Mouse (Mus musculus) fibroblast of lung, adult 2 months (primary cell): ENCODE data around the gene Olfr211.
"Not testable (repeated sequence)": the region's sequence is repeated elsewhere in the genome, so short reads cannot be mapped to it uniquely, and the experiment has no call there.

ENCODE experiments used
- DNase-seq: peaks from one replicate; pipeline ENCODE4 v3.0.0-alpha.2; 2011; ENCODE audit warnings: low read depth

The Olfr211 gene

DNA sequence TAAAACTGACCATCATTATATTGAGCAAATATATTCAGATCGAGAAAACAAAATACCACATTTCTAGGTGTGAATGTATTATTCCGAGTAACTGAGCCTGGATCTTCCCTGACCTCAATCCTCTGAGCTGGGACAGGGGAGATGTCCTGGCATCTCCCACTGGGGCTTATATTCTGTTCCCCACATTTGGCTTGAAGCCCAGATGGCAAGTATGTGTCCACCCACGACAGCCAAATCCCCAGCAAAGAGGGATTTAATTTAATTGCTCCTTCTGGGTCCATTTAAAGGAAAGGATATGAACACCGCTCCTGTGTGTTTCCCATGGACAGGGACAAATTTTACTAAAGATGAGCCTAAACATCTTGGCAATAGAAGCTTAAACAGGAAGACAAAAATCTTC, at the start of gene Olfr211:
Gene Olfr211, plus strand, starts transcription at position 301 of the 400 bp plus-strand sequence.
- no peak for DNase-seq

DNA sequence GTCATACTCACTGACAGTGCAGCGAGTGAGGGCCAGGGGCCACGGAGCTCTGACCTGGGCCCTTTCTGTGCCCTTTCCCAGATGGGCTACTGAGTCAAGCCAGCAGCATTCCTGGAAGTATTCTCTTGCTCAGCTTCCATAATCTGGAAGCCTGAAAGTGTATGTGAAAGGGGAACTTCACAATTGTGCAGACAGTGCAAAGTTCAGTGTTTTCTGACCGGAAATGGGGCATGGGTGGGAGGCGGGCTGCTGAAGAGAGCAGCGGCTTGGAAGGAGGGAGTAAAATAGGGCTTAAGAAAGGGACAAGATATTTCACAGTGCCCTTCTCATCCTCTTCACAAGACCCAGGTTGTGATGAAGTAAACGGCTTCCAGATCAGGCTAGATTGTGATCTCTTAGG, 49.4 kb upstream of the Olfr211 start:
- DNase-seq = no peak

DNA sequence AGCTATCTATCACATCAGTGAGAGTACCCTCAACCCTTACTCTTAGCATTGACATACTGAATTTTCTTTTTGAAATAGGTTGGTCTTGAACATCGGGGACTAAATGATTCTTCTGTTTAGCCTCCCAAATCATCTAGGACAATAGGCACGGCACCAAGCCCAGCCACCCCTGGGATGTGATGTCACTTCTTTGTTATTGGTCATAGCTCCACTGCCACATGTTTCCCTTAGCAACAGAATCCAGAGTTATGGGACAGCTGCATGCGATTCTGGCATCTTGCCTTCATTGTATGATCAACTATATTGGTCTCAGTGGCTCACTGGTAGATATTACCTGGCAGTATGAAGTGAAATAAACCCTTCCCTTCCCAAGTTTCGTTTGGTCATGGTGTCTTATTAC, 48.4 kb upstream of the Olfr211 start:
- DNase-seq = no peak

DNA sequence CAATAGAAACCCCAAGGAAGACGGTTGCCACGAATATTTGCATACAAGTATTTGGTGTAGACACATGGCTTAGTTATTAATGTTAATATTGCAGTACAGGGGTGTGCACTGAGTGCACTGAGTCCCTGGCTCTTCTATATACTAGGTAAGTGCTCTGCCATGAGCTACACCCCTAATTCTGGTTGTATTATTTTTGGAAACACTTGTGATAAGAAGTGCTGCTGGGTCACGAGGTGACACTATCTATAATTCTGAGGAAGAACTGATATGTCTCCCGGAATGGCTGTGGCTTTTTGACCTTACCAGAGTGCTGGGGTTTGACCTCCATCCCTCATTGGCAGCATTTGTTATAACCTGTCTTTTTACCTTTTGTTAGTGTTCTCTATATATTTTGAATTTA, 48.0 kb upstream of the Olfr211 start:
- no peak for DNase-seq

DNA sequence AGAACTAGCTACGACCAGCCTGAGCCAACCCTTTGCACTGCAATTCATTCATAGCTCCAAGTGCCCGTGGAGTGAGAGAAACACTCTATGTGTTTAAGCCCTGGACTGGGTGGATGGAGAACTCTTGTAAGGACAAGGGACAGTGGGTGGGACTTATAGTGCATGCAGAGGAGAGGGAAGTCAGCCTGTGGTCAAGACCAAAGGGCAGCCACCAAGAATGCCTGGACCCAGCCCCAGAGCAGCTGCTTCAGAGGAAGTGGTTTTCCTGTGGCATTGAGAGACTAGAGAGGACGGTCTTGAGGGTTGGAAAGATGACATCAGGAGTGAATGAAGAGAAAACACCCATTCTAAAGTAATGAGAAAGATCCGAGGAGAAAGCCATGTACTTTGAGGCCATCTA, 33.1 kb upstream of the Olfr211 start:
- DNase-seq = no peak

DNA sequence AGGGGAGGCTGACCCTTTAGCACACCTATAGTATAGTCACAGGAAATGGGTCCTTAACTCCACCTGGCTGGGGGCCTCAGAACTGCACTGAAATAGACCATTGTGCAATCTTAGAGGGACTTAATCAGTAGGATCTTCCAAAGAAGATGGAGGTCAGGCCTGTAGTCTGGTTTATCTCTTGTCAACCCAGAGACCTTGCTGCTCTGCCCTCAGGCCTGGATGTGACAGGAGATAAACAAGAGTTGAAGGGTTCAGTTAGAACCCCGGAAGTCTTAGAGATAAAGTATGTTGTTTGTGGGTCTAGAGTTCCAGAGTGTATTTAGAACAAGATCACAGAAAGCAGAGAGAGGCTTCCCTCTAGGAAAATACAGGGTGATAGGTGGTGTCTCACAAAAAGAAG, 32.4 kb upstream of the Olfr211 start:
- DNase-seq = no peak

DNA sequence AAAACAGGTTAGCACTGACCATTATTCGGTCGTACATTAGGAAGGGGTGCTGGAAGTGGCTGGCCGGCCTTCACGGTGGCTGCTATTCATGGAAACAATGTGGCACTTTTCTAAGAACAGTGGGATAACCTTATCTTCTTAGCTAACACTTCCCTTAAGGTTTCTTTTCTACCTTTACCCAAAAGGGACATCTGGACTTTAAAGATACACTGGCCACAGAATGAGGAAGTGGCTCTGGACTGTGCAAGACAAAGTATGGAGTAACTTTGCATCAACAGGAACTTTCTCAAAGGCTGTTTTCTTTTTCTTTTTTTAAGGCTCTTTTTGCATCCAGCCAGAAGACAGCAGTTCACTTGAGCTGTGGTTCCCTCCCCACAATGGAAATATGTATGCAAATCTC, 30.2 kb upstream of the Olfr211 start:
- DNase-seq = no peak

DNA sequence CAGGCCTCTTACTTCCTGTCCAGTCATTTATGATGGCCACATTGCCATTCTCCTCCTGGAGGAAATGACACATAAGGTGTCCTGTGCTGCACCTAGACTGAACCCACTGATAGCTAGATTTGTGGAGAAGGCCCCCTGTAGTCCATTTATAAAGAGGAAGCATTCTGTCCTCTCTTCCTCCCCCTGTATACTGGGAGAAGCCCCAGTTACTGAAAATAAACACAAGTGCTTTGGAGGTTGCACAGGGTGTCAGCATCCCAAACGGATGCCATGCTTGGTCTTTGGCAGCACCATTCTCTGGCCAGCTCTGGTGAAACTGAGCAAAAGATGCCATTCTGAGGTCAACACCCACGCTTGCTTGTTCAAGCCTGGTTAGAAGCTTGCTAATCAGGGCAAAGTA, 29.7 kb upstream of the Olfr211 start:
- DNase-seq = no peak

DNA sequence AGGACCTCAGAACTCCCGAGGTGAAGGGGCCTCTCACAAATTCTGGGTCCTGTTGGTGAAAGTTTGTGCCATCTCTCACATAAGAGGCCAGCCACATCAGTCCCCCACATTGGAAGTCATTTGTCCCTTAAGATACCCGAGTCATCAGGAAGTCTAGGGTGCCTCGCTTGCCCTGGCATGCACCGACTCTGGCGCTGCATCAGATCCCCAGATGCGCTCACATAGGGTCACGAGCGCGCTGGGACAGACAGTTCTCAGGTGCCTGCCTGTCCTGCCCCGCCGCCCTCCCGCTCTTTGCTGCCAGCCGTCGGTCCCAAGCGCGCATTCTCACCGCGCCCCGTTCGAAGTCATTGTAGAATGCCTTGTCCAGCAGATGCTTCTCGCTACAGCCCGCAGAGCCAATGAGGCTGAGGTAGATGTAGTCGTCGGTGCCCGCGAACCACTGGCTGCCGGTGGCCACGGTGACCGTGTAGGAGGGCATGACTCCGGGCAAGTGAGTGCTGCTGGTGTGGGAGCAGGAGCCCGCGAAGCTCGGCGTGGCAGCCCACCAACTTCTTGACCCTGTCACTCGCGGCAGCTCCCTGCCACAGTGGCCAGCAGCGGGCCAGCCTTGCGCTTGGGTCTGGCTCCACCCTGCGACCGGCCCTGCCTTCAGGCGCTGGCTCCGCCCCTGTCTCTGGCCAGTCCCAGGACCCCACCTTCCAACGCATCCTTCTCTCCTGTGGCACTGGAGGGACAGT, 28.2 kb upstream of the Olfr211 start, which contains the start of gene Alox5:
Gene Alox5, minus strand, starts transcription at position 635 of the 740 bp plus-strand sequence.
- DNase-seq = no peak

DNA sequence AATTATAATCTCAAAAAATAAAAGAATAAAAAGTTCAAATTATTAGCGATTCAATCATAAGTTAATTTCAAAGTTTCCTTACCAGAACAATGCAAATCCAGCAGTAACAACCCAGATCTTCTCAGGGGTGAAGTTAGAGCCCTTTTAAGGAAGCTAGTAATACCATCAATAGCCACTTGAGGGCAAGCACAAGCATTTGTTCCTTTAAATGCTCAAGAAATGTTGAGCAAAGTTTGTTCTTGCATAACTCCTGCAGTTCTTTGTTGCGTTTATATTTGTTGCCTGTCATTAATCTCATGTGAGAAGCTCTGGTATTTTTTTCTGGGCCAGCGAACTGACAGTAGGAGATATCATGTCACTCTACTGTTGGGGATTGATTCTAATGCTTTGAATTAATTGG, 20.8 kb upstream of the Olfr211 start:
- DNase-seq = peak; percentile 8

DNA sequence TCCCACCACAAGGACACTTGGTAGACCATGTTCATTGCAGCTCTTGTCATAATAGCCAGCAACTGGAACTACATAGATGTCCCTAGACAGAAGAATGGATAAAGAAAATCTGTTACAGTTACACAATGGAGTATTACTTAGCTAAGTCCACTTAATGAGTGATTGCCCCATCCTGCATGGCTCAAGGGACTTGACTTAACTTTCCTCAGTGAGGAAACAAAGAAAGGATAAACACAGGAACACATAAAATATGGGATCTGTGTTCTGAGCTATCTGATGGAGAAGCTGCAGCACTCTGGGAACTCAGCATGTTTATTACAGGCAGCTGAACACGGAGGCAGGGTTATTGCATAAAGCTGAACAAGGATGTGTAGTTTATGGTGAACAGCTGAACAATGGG, 3.8 kb upstream of the Olfr211 start:
- no peak for DNase-seq

DNA sequence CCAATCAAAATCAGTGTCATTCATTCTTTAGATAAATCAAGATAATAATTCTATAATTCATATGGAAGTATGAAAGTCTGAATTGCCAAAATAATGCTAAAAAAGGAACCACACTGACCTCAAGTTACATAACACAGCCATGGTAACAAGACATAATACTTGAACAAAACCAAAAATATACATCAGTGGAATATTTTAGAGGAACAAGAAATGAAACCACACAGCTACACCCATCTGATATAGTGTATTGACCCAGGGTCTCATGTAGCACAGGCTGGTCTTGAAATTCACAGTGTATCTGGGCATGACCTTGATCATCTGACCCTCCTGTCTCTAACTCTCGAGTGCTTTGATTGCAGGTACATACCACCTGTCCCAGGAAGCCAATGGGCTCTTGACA, 2.1 kb upstream of the Olfr211 start:
- DNase-seq = no peak

DNA sequence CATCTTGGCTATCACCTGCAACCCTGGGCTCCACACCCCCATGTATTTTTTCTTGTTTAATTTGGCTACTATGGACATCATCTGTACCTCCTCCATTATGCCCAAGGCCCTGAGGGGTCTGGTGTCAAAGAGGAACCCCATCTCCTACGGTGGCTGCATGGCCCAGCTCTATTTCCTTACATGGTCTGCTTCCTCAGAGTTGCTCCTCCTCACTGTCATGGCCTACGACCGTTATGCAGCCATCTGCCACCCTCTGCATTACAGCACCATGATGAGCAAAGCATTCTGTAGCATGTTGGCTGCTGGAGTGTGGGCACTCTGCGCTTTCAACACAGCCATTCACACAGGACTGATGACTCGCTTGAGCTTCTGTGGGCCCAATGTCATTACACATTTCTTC, 4.9 kb downstream of the Olfr211 start:
- no peak for DNase-seq

DNA sequence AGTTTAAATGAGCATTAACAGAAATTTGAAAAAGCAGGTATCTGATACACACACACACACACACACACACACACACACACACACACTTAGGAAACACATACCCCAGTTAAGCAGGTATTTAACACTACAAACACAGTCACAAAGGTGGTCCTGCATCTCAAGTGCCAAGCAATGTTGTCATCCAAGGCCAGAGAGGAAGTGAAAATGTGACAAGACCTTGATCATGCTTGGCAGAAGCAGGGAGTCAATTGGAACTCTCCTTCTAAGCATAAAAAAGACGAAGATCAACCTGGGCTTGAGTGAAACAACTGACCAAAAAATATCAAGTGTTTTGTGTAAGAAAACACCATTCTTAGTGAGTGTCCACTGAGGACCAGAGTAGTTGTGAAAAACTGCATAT, 7.1 kb downstream of the Olfr211 start:
- no peak for DNase-seq

DNA sequence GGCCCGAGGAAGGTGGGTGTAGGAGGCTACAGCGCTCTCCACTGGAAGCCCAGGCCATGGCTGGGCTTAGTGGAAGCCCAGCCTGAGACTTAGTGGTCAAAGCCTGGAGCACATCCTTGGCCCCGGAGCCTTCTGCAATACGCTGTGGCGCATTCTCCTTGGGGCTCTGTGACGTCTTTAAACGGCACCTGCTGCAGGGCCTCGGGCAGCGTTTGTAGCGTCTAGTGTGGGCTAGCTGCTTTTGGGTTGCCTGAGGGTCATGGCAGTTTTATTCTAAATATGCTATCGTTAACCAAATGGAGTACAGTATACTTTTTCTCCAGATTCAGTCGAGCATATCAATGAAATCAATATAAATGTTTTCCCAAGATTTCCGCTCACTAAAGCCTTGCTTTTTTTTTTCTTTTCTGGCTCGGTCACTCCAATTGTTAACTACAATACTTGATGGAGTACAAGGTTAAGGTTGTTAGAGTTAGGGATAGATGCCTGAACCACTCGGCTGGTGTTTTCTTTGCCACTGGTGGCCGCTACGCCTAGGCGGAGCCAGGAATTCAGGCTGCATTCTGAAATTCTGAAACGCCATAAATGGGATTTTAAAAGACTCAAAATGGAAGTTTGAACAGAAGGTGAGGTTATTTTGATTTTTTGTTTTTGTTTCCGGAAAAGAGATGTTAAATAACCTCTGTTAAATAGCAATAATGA, 17.6 kb downstream of the Olfr211 start, which contains the start of gene Olfr212:
Gene Olfr212, plus strand, starts transcription at position 215 of the 702 bp plus-strand sequence.
- not testable (repeated sequence) for DNase-seq

DNA sequence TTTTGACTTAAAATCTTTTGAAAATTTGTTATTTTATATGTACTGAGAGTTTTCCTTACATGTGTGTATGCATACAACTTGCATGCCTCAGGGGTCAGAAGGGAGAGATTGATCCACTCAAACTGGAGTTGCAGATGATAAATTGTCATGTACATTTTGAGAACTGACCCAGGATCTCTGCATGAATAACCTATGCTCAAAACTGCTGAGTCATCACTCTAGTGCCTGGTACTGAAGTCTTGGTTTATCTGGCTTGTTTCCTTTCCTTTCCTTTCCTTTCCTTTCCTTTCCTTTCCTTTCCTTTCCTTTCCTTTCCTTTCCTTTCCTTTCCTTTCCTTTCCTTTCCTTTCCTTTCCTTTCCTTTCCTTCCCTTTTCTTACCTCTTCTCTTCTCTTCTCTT, 25.9 kb downstream of the Olfr211 start:
- DNase-seq = no peak

DNA sequence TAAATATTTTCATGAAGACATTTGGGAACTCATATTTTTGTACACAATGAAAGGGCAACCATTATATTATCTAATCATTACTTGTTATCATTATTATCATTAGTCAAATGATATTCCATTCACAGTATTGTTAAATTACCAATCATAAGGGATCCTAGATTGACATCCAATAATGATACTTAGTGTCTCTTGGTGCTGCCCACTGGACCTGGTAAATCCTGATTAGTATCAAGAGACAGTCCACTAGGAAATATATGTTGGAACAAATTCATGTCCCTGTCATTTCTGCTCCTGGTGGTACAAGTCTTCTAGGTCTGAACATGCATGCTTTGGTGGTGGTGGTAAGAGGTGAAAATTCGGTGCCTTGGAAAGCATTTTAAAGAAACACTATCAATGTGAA, 49.3 kb downstream of the Olfr211 start, which contains the start of gene Olfr213:
Gene Olfr213, plus strand, starts transcription at position 301 of the 400 bp plus-strand sequence.
- no peak for DNase-seq

DNA sequence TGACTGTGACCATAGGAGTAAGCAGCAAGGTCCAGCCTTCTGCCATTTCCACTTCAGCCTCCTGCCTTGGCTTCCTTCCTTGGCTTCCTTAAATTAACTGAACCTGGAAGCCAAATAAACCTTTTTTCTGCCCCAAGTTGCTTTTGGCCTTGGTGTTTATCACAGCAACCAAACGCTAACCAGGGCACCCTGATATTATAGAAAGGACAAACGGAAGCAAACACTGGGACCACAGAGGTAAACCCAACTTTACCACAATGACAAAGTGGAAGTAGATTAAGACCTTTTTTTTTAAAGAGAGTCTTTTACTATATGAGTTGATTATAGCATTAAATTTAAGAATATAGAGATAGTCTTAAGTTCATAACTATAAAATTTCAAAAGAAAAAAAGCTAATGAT, 53.6 kb downstream of the Olfr211 start:
- DNase-seq = no peak
